Mouse (Mus musculus): ENCODE measurements around the gene Trim27. TPM values are rescaled to one million over a fixed set of nuclear protein-coding genes. Genes with fewer than 3 reads are reported as not detected.

Gene Trim27
- polyA plus RNA-seq, 1 experiment from 2014 or later = 70.1 TPM

- H3K4me3 ChIP-seq (ENCODE audit: low read length) = no peak overlapping the region
- H3K27ac ChIP-seq (ENCODE audit: low read depth, low read length) = no peak overlapping the region
- ATAC-seq = no peak
- no peaks in the 10 kb centered on the region for H3K9me3 ChIP-seq (ENCODE audit: control insufficient read depth, low read length)
- no peaks in the 10 kb centered on the region for H3K36me3 ChIP-seq (ENCODE audit: control insufficient read depth, insufficient read depth, low read length)
- 91% methylated on average over 1 of the region's 1 CpGs for WGBS
- peaks cover 1% of the 10 kb centered on the region; the same call in 1 of the 2 replicates for H3K27me3 ChIP-seq (replicated peaks; ENCODE audit: control insufficient read depth, insufficient read depth, low read length)
- H3K4me1 ChIP-seq (ENCODE audit: control insufficient read depth, insufficient read depth, low read depth, low read length) = peaks cover 4% of the 10 kb centered on the region
- no peak overlapping the region for H3K9ac ChIP-seq (ENCODE audit: low read depth, low read length)
- H3K4me2 ChIP-seq (ENCODE audit: low read length) = no peak overlapping the region
These were observed 45.1 kb downstream of the Trim27 start for GRCm38 (mm10) chr13:21224376-21224775.

- 71% methylated on average over 6 of the region's 6 CpGs for WGBS
- no peak for ATAC-seq
These were observed 46.0 kb downstream of the Trim27 start for GRCm38 (mm10) chr13:21225206-21225605.

GRCm38 (mm10) chr13:21226031-21226430 is 46.8 kb downstream of the Trim27 start:
- no peak overlapping the region for H3K4me3 ChIP-seq (ENCODE audit: low read length)
- H3K27me3 ChIP-seq (replicated peaks; ENCODE audit: control insufficient read depth, insufficient read depth, low read length) = no peaks in the 10 kb centered on the region
- 40% methylated on average over 3 of the region's 3 CpGs for WGBS
- H3K36me3 ChIP-seq (ENCODE audit: control insufficient read depth, insufficient read depth, low read length) = no peaks in the 10 kb centered on the region
- ATAC-seq = no peak
- H3K27ac ChIP-seq (ENCODE audit: low read depth, low read length) = no peak overlapping the region
- H3K9me3 ChIP-seq (ENCODE audit: control insufficient read depth, low read length) = no peaks in the 10 kb centered on the region
- H3K4me2 ChIP-seq (ENCODE audit: low read length) = no peak overlapping the region
- peaks cover 2% of the 10 kb centered on the region for H3K4me1 ChIP-seq (ENCODE audit: control insufficient read depth, insufficient read depth, low read depth, low read length)
- no peak overlapping the region for H3K9ac ChIP-seq (ENCODE audit: low read depth, low read length)

More at GRCm38 (mm10) chr13:21225206-21225605, 46.0 kb downstream of the Trim27 start:
- H3K27me3 ChIP-seq (replicated peaks; ENCODE audit: control insufficient read depth, insufficient read depth, low read length) = no peaks in the 10 kb centered on the region
- H3K4me1 ChIP-seq (ENCODE audit: control insufficient read depth, insufficient read depth, low read depth, low read length) = peaks cover 4% of the 10 kb centered on the region
- H3K9ac ChIP-seq (ENCODE audit: low read depth, low read length) = no peak overlapping the region
- no peaks in the 10 kb centered on the region for H3K9me3 ChIP-seq (ENCODE audit: control insufficient read depth, low read length)
- no peak overlapping the region for H3K4me3 ChIP-seq (ENCODE audit: low read length)
- H3K4me2 ChIP-seq (ENCODE audit: low read length) = no peak overlapping the region
- H3K27ac ChIP-seq (ENCODE audit: low read depth, low read length) = no peak overlapping the region
- no peaks in the 10 kb centered on the region for H3K36me3 ChIP-seq (ENCODE audit: control insufficient read depth, insufficient read depth, low read length)

GRCm38 (mm10) chr13:21233732-21234705 is 54.8 kb downstream of the Trim27 start:
- WGBS = under 1% methylated on average over 43 of the region's 43 CpGs
- H3K27ac ChIP-seq (ENCODE audit: low read depth, low read length) = peak overlapping the region; percentile 57

GRCm38 (mm10) chr13:21236714-21237113 is 57.5 kb downstream of the Trim27 start:
- Histone ChIP-seq H3K27ac (ENCODE audit: low read depth, low read length) (no peak overlapping the region), H3K9me3 (ENCODE audit: control insufficient read depth, low read length) (no peaks in the 10 kb centered on the region), H3K36me3 (ENCODE audit: control insufficient read depth, insufficient read depth, low read length) (no peaks in the 10 kb centered on the region), H3K27me3 (replicated peaks; ENCODE audit: control insufficient read depth, insufficient read depth, low read length) (no peaks in the 10 kb centered on the region), H3K9ac (ENCODE audit: low read depth, low read length) (no peak overlapping the region), H3K4me1 (ENCODE audit: control insufficient read depth, insufficient read depth, low read depth, low read length) (no peaks in the 10 kb centered on the region; the same call in 1 of the 2 replicates), H3K4me3 (ENCODE audit: low read length) (no peak overlapping the region), H3K4me2 (ENCODE audit: low read length) (no peak overlapping the region)
- WGBS = 68% methylated on average over 2 of the region's 2 CpGs
- ATAC-seq = no peak

More at GRCm38 (mm10) chr13:21233732-21234705, 54.8 kb downstream of the Trim27 start:
- Histone ChIP-seq H3K4me1 (ENCODE audit: control insufficient read depth, insufficient read depth, low read depth, low read length) (no peaks in the 10 kb centered on the region; the same call in 1 of the 2 replicates), H3K4me2 (ENCODE audit: low read length) (peak overlapping the region; percentile 79), H3K4me3 (ENCODE audit: low read length) (peak overlapping the region; percentile 63), H3K9me3 (ENCODE audit: control insufficient read depth, low read length) (no peaks in the 10 kb centered on the region), H3K9ac (ENCODE audit: low read depth, low read length) (peak overlapping the region; percentile 63), H3K27me3 (replicated peaks; ENCODE audit: control insufficient read depth, insufficient read depth, low read length) (no peaks in the 10 kb centered on the region), H3K36me3 (ENCODE audit: control insufficient read depth, insufficient read depth, low read length) (no peaks in the 10 kb centered on the region)
- peak; percentile 98 for ATAC-seq

GRCm38 (mm10) chr13:21237161-21237560 is 57.9 kb downstream of the Trim27 start:
- Histone ChIP-seq H3K27ac (ENCODE audit: low read depth, low read length) (no peak overlapping the region), H3K9ac (ENCODE audit: low read depth, low read length) (no peak overlapping the region), H3K27me3 (replicated peaks; ENCODE audit: control insufficient read depth, insufficient read depth, low read length) (no peaks in the 10 kb centered on the region; the same call in 1 of the 2 replicates), H3K9me3 (ENCODE audit: control insufficient read depth, low read length) (no peaks in the 10 kb centered on the region), H3K4me3 (ENCODE audit: low read length) (no peak overlapping the region), H3K4me1 (ENCODE audit: control insufficient read depth, insufficient read depth, low read depth, low read length) (no peaks in the 10 kb centered on the region; the same call in 1 of the 2 replicates), H3K36me3 (ENCODE audit: control insufficient read depth, insufficient read depth, low read length) (no peaks in the 10 kb centered on the region), H3K4me2 (ENCODE audit: low read length) (no peak overlapping the region)
- 86% methylated on average over 6 of the region's 6 CpGs for WGBS
- no peak for ATAC-seq

GRCm38 (mm10) chr13:21240788-21241187 is 61.5 kb downstream of the Trim27 start:
- ATAC-seq = peak; percentile 73
- Histone ChIP-seq H3K4me1 (ENCODE audit: control insufficient read depth, insufficient read depth, low read depth, low read length) (0 out of 2 replicates have a peak, but pooled peaks cover 2% of the 10 kb centered on the region), H3K27ac (ENCODE audit: low read depth, low read length) (no peak overlapping the region), H3K9ac (ENCODE audit: low read depth, low read length) (no peak overlapping the region), H3K4me2 (ENCODE audit: low read length) (no peak overlapping the region), H3K9me3 (ENCODE audit: control insufficient read depth, low read length) (no peaks in the 10 kb centered on the region), H3K27me3 (replicated peaks; ENCODE audit: control insufficient read depth, insufficient read depth, low read length) (peaks cover 8% of the 10 kb centered on the region; the same call in 1 of the 2 replicates), H3K4me3 (ENCODE audit: low read length) (no peak overlapping the region), H3K36me3 (ENCODE audit: control insufficient read depth, insufficient read depth, low read length) (no peaks in the 10 kb centered on the region)
- WGBS = 12% methylated on average over 7 of the region's 7 CpGs

GRCm38 (mm10) chr13:21242408-21243125 is 63.3 kb downstream of the Trim27 start:
- Histone ChIP-seq H3K4me1 (ENCODE audit: control insufficient read depth, insufficient read depth, low read depth, low read length) (0 out of 2 replicates have a peak, but pooled peaks cover 2% of the 10 kb centered on the region), H3K27me3 (replicated peaks; ENCODE audit: control insufficient read depth, insufficient read depth, low read length) (peaks cover 8% of the 10 kb centered on the region; the same call in 1 of the 2 replicates), H3K9me3 (ENCODE audit: control insufficient read depth, low read length) (no peaks in the 10 kb centered on the region), H3K4me2 (ENCODE audit: low read length) (peak overlapping the region; percentile 46), H3K36me3 (ENCODE audit: control insufficient read depth, insufficient read depth, low read length) (no peaks in the 10 kb centered on the region), H3K27ac (ENCODE audit: low read depth, low read length) (no peak overlapping the region), H3K4me3 (ENCODE audit: low read length) (peak overlapping the region; percentile 18), H3K9ac (ENCODE audit: low read depth, low read length) (no peak overlapping the region)
- WGBS = 7% methylated on average over 16 of the region's 16 CpGs
- ATAC-seq = no peak
